Mouse (Mus musculus) layer of hippocampus, postnatal 25 days (tissue): ENCODE measurements around the gene Fdxr. TPM values are rescaled to one million over a fixed set of nuclear protein-coding genes. Genes with fewer than 3 reads are reported as not detected.

ENCODE experiments used
- DNase-seq, 2 experiments: peaks; one replicate each; pipeline ENCODE4 v3.0.0; 2022; ENCODE audit warnings: mixed read lengths in 2 of 2, low spot score in 1 of 2; ENCODE audit errors: extremely low spot score in 1 of 2
- microRNA-seq, 2 experiments: library from miRNA; unstranded; fragments of <30 nt; microRNA quantifications; one replicate each; pipeline ENCODE4 v1.2.0; 2021
- total RNA-seq, 2 experiments: library from RNA; stranded (reverse); gene quantifications; 2 replicates each; pipeline ENCODE4 v1.2.3; 2021

Gene Fdxr
- total RNA-seq, 2 experiments from 2014 or later = 18.6 to 21.2 TPM

DNA sequence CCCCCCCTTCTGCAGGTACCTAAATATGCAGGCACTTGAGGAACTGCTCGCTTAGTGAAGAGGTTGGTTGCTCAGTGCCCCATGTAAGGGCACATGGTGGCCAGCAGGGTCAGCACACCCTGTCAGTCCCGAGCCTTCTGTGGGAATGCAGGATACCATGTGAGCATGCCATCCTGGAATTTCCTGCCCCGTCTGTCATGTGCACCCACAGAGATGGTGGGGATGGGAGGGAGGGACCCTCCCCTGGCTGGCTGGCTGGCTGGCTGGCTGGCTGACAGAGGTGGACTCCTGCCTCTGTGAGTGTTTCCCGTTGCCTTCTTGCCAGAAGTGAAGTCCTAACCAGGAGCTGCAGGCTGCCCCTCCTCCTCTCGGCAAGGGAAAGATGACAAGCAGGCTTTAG, 54.3 kb downstream of the Fdxr start:
- DNase-seq = no peak

DNA sequence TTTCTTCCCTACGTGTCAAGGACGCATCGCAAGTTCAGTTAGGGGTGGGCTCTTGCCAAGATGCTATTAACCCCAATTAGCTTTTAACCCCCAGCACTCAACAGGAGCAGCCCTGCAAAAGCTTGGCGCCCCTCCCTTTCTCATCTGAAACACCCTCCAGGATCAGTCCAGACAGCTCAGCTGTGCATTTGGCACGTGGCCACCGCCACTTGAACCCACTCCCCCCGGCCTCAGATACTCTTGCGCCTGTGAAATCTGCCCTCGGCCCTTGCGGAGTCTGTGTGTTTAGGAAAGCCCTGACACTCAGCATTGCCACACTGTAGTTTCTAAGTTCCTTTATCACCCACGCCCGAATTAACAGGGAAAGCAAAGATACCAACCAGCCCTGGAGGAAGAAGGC, 54.8 kb downstream of the Fdxr start:
- DNase-seq = no peak

DNA sequence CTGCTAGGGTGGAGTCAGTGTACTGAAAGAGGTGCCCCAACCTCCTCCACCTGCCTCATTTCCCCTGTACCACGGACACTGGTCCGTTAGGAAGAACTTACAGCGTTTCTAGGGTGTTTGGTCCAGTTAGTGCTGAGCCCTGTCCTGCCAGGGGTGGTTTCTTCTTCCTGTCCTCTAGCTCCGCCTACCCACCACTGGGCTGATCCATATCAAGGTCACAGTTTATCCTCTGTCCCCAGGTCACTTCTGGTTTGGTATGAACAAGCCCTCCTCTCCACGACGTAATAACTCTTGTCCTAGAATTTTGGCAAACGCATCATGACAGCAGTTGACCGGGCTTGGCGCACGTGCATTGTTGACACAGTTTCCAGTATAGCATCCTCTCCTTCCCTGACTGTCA, 57.2 kb downstream of the Fdxr start:
- DNase-seq = no peak

DNA sequence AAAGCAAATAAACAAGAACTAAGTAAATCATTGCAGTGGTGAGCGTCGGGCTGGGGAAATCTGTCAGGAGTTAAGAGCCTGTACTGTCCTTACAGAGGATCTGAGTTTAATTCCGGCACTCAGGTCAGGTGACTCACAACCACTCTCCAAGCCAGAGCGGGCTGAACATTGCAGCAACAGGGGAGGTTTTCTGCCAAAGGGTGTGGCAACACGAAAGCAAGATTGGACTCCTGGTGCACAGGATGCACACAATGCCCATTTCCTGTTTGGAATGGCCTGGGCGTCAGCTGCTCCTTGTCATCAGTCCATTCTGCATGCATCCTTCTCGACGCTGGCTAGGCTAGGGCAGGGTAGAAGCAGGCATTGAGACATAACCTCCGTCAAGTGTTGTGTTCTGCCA, 57.6 kb downstream of the Fdxr start:
- DNase-seq = no peak

Small RNA genes within 50 kb of the gene (microRNA-seq; reads per million reads assigned to microRNA genes)
- 0 reads per million in 2 experiments for gene Gm25837

Other genes starting within 250 kb of the Fdxr start
- gene Cd300ld5, start 239.3 kb downstream of the Fdxr start, total RNA-seq = 1 to 10 TPM in 1 of 2 experiments, not detected in 1; 2.3 TPM
- gene Cd300ld3, start 228.6 kb downstream of the Fdxr start, total RNA-seq = under 1 TPM in 1 of 2 experiments, not detected in 1; 0.86 TPM
- not detected for gene Cd300e, start 214.9 kb downstream of the Fdxr start, total RNA-seq
- 1 to 10 TPM; 1.8 to 2.0 TPM for gene Rab37, start 185.6 kb downstream of the Fdxr start, total RNA-seq
- under 1 TPM; 0.35 to 0.39 TPM for gene Cd300lf, start 143.1 kb downstream of the Fdxr start, total RNA-seq
- 10 to 100 TPM; 74.8 to 76.3 TPM for gene Slc9a3r1, start 113.7 kb downstream of the Fdxr start, total RNA-seq
- gene Tmem104, start 89.6 kb downstream of the Fdxr start, total RNA-seq = 10 to 100 TPM; 19.0 to 19.4 TPM
- gene Nat9, start 89.2 kb downstream of the Fdxr start, total RNA-seq = 10 to 100 TPM; 16.6 to 21.3 TPM
- 10 to 100 TPM; 47.3 to 47.4 TPM for gene Grin2c, start 9.8 kb downstream of the Fdxr start, total RNA-seq
- 10 to 100 TPM; 11.2 to 12.1 TPM for gene Fads6, start 20.6 kb upstream of the Fdxr start, total RNA-seq
- under 1 TPM in 1 of 2 experiments, not detected in 1; 0.15 TPM for gene Otop2, start 30.1 kb upstream of the Fdxr start, total RNA-seq
- under 1 TPM; 0.31 to 0.59 TPM for gene Ush1g, start 45.0 kb upstream of the Fdxr start, total RNA-seq
- under 1 TPM in 1 of 2 experiments, not detected in 1; 0.17 TPM for gene Otop3, start 57.7 kb upstream of the Fdxr start, total RNA-seq
- gene Hid1, start 90.7 kb upstream of the Fdxr start, total RNA-seq = 100 to 1,000 TPM in 1 of 2 experiments, 10 to 100 TPM in 1; 98.8 to 107 TPM
- 10 to 100 TPM; 21.7 to 22.8 TPM for gene Cdr2l, start 104.9 kb upstream of the Fdxr start, total RNA-seq
- 100 to 1,000 TPM; 102 to 103 TPM for gene Mrpl58, start 126.7 kb upstream of the Fdxr start, total RNA-seq
- gene Atp5h, start 142.9 kb upstream of the Fdxr start, total RNA-seq = 100 to 1,000 TPM; 459 to 515 TPM
- 10 to 100 TPM; 65.4 to 74.6 TPM for gene Kctd2, start 143.1 kb upstream of the Fdxr start, total RNA-seq
- not detected for gene Trim80, start 163.5 kb upstream of the Fdxr start, total RNA-seq
- gene Slc16a5, start 185.4 kb upstream of the Fdxr start, total RNA-seq = not detected
- gene Armc7, start 198.6 kb upstream of the Fdxr start, total RNA-seq = 10 to 100 TPM in 1 of 2 experiments, 1 to 10 TPM in 1; 9.3 to 10.3 TPM
- 10 to 100 TPM; 68.8 to 70.4 TPM for gene Nt5c, start 214.8 kb upstream of the Fdxr start, total RNA-seq
- gene Jpt1, start 237.3 kb upstream of the Fdxr start, total RNA-seq = 100 to 1,000 TPM; 134 to 165 TPM